Mouse (Mus musculus): Measurements from ENCODE around the gene Rnf5.
A peak's percentile ranks its signal among the peaks of the same experiment; 100 is the strongest.

Rnf5 gene

DNA sequence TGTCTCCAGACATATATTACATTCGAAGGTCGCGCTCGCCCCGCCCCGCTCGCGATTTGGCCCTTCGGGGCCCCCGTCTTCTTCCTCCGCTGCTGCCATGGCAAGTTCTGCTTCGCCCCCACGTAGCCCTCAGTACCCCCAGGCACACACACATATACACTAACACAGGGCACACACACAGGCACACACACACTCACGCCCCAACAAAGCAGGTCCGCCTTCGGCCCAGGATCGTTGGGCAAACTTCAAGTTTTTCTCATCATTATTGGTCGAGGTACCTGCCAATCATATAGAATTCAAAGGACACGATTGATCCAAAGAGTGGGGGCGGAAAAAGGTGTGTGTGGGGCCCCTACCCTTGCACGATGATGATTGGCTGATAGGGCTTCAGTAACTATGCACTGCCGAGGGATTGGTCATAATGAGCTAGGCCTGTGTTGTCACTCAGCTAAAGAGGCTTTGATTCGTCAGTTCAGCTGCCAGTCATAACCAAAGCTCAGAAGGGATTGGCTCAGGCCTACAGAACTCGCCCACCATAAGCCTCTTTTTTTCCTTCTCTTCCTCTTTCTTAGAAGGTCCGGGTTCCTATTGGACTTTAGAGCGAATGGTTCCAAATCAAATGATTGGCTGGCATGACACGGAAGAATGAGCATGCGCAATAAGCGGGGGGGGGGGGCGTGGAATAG is at the start of gene Rnf5:
TSS of gene Rnf5 (minus strand) at position 316 of the 686 bp plus-strand sequence.
- peak; percentile 97 for DNase-seq (ENCODE audit: low spot score)

DNA sequence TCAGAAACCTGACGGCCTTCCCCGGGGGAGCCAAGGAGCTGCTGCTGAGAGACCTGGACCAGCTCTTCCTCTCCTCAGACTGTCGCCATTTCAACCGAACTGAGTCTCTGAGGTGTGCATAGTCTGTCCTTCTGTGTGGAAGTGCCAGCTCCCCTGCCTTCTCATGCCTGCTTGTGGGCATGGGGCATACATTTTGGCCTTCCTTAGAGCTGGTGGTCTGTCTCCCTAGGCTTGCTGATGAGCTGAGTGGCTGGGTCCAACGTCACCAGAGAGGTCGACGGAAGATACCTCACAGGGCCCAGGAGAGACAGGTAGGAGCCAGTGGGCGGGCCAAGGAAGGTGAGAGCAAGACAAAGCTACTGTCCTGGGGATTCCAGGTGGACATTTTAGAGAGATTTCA is 49.5 kb upstream of the Rnf5 start:
- no peak for DNase-seq (ENCODE audit: low spot score)

DNA sequence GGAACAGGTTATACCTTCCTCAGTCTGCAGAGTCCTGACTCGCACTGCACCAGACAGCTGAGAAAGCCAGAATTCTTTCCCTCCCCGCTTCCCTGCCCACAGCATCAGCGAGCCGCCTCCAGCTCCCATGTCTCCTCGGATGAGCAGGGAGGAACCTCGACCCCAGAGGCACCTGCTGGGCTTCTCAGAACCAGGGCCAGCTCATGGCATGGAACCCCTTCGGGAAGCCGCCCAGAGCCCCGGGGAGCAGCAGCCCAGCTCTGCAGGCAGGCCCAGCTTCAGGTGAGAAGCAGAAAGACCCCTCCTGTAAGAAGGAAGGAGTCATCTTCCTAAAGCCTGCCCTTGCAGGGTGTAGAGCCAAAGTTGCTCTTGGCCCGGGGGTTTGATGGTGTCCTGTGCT is 49.1 kb upstream of the Rnf5 start:
- no peak for DNase-seq (ENCODE audit: low spot score)

DNA sequence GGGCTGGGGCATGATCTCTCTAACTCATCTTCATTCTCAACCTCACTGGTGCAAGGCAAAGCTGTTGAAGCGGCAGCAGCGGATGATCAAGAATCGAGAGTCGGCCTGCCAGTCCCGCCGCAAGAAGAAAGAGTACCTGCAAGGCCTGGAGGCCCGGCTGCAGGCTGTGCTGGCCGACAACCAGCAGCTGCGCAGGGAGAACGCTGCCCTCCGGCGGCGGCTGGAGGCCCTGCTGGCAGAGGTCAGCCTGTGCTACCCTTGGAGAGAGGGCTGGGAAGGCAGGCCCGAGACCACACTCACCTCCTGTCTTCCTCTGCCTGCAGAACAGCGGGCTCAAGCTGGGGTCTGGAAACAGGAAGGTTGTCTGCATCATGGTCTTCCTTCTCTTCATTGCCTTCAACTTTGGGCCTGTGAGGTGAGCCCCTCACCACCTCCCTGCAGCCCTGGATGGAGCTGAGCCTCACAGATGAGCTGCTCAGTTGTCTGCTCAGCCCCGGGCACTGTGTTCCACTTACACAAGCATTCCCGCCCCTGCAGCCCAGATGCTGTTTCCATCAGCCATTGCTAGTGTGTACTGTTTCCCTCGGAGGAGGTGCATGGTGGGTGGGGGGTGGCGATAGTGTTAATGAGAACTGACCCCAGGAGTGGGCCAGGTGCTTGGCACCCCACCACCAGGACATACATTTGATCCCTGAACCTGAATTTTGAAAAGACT is 48.2 kb upstream of the Rnf5 start:
- no peak for DNase-seq (ENCODE audit: low spot score)

DNA sequence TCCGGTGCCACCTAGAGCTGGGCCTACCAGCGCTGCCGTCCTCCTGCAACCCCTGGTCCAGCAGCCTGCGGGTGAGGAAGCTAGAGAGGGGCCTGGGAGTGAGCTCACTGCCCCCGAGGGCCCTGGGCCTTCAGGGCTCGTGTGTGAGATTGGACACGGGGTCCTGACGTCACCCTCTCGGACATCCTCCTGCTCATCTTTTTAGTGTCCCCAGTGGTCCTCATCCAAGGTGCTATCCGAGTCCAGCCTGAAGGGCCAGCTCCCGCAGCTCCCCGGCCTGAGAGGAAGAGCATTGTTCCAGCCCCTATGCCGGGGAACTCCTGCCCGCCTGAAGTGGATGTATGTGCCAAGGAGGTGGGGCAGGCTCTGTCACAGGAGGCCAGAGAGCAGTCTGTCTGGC is 47.3 kb upstream of the Rnf5 start:
- no peak for DNase-seq (ENCODE audit: low spot score)

DNA sequence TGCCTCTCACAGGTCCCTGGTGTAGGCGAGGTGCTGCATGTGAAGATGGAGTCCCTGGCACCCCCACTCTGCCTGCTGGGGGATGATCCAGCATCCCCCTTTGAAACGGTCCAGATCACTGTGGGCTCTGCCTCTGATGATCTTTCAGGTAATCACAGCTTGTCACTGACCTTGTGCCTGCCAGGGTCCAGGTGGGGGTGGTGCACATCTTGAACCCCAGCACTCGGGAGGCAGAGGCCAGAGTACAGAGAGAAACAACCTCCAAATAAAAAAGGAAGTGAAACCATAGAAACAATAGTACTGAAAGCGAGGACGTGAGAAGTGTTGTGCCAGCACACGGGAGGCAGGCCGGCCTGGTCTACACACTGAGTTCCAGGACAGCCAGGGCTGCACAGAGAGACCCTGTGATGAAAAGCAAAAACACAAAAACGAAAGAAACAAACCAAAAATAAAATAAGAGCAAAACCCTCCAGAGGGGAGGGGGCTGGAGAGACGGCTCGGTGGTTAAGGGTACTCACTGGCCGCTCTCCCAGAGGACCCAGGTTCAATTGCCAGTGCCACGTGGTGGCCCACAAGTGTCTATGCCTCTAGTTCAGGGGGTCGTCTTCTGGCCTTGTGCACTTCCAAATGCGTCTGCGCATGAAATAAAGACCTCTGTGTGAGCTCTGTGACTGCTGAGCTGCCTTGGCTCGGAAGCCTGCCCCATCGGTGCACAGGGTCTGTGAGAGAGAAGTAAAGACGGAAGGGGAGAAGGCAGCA is 45.8 kb upstream of the Rnf5 start:
- DNase-seq (ENCODE audit: low spot score) = no peak

DNA sequence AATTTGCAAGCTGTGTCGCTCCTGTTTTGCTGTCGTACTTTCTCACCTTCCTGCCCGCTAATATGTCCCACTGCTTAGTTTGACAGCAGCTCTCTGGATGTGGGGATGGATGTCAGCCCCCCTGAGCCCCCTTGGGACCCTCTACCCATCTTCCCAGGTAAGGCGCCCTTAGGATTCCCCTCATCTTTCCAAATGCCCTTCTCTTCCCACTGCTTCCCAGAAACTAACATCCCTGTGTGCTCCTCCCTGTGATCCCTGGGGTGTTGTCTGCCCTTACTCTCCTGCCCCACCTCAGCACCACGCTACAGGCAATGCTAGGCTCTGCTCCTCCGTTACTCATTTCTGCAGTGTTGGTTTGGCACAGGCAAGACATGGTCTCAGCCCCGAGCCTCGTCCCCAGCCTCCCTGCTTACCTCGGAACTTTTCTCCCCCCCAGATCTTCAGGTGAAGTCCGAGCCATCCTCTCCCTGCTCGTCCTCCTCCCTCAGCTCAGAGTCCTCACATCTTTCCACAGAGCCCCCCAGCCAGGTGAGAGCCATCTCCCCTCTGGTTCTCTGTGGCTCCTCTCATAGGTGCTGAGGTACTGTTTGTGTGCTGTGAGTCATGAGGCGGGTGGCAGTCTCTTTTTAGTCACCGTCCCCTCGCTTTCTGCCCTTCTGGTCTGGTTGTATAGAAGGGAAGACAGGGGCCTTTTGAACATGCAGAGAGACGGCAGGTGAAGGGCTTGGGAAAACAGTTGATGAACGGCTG is 44.8 kb upstream of the Rnf5 start:
- no peak for DNase-seq (ENCODE audit: low spot score)

DNA sequence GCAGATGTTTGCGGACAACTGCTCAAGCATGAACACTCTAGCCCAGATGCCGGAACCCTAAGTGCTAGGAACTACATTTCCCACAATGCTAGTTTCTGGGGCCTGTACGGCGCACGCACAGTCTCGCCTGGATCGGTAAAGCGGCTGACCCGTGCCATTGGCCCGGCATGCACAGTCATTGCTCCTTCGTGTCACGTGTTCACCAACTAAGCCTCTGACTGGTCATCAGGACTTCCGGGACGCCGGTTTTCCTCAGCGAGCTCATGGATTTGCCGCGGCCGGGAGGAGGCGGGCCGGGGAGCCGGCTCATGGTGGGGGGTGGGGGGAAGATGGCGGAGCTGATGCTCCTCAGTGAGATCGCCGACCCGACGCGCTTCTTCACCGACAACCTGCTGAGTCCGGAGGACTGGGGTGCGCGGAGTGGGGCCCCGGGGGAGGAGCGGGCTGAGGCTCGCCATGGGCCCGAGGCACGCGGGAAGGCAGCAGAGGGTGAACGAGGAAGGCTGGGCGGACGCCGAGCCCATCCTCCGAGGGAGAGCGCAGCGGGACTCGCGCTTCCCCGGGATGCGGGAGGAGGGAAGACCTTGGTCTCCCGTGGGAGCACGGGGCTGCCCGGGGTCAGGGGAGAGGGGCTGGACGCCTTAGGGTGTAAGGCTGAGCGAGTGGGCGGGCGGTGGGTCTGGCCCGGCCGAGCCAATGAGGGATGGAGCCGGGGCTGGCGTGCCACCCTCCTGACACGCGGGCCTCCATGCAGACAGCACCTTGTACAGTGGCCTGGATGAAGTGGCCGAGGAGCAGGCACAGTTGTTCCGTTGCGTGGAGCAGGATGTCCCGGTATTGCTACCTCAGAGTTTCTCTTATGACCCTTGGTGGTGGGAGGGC is 43.7 kb upstream of the Rnf5 start, which contains the start of gene Atf6b:
TSS of gene Atf6b (plus strand) at position 241 of the 882 bp plus-strand sequence.
- peak; percentile 66 for DNase-seq (ENCODE audit: low spot score)

DNA sequence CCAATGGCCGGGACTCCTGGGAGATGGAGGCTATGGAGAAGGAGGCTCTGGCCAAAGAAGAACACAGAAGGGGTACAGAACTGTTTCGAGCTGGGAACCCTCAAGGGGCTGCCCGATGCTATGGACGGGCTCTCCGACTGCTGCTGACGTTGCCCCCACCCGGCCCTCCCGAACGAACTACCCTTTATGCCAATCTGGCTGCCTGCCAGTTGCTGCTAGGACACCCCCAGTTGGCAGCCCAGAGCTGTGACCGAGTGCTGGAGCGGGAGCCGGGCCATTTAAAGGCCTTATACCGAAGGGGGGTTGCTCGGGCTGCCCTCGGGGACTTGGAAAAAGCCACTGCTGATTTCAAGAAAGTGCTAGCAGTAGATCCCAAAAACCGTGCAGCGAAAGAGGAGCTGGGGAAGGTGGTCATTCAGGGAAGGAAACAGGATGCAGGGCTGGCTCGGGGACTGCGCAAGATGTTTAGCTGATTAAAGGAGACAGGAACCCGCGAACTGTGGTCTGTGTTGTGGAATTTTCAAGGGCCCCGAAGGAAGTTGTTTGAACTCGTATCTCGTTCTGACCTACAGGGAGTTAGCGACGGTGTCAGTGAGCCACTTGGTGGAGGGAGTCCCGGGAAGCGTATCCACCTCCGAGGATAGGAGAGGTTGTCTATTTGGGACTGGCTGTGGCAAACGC is 42.5 kb upstream of the Rnf5 start:
- DNase-seq (ENCODE audit: low spot score) = no peak

DNA sequence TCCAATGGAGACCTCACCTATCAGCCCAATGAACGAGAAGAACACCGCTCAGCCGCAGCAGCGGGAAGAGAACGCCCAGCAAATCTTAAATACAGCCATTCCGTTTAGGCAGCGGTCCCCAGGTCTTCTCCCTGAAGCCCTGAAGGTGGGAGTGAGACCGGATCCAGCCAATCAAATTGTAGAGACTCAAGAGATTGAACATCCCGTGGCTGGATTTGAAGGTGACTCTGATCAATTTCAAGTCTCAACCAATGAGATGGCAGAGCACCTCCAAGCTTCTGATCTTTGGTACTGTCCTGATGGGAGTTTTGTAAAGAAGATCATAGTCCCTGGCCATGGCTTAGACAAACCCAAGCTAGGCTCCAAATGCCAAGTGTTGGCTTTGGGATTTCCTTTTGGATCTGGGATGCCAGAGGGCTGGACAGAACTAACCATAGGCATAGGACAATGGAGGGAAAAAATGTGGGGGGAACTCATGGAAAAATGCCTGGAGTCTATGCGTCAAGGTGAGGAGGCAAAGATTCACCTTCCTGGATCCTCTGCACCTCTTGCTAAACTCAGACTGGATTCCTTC is 41.9 kb upstream of the Rnf5 start:
- DNase-seq (ENCODE audit: low spot score) = no peak

DNA sequence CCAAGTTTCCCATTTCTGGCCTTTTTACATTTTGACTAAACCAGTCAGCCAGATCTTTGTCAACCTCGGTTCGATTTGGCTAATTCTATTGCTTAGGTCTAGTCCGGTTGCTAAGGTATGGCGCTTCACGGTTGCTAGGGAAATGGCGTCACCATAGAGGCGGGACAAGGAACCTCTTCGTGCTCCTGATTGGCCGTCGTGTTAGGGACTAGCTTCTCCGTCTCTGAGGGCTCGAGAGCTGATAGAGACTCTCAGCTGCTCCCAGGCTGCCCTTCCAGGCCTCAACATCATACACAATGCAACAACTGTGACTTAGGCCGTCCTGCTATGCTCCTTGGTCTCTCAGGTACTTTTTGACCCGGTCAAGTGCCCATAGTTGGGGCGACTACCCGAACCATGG is 41.1 kb upstream of the Rnf5 start, which contains the start of gene Fkbpl:
TSS of gene Fkbpl (plus strand) at position 157 of the 400 bp plus-strand sequence.
- DNase-seq (ENCODE audit: low spot score) = peak; percentile 90

DNA sequence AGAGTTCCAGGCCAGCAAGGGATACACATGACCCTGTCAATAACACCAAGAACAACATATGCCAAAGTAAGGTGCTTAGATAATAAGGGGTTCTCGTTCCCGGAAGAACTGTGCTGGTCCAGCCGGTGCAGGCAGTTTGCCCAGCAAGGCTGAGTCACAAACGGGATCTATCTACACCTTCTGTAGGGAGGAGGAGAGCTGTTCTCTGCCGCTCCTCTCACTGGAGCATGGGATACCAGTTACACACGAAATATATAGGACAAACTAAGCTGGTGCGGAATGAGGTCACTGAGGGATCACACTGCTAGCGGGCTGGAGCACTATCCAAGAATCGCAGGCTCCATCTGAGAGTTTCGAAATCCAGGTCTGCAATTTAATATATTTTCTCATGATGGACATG is 40.5 kb upstream of the Rnf5 start:
- no peak for DNase-seq (ENCODE audit: low spot score)

DNA sequence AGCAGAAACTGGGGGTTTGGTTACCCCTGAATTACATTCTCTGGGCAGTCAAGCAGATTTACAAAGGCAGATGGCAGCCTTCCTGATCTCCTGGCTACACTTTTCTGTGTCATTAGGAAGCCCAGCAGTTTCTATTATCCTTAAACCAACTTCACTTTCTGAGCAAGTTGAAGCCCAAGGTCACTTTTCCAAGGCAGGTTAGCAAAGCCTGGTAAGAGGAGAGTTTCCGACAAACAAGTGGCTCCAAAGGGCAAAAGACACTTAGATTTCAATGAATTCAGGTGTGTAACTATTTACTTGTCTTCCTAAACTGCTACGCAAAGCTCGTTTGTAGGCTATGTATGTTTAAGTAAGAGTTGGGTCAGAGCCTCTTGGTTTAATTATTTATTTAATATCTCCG is 39.9 kb upstream of the Rnf5 start:
- DNase-seq (ENCODE audit: low spot score) = no peak

DNA sequence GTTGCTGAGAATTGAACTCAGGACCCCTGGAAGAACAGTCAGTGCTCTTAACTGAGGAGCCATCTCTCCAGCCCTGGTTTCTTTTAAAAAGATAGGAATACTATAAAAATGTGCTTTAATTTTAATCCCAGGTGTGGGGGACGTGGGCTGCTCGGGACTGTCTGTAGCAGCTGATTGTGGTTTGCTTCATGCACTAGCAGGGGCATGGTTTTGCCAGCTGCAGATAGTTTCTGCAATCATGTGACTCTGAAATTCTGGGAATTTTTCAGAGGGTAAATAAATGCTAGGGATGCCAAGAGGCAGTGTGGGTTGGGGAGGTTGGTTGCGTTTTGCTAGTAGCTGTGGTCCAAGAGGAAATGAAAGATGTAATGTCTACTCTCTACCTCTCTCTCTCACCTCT is 38.5 kb upstream of the Rnf5 start:
- DNase-seq (ENCODE audit: low spot score) = no peak

DNA sequence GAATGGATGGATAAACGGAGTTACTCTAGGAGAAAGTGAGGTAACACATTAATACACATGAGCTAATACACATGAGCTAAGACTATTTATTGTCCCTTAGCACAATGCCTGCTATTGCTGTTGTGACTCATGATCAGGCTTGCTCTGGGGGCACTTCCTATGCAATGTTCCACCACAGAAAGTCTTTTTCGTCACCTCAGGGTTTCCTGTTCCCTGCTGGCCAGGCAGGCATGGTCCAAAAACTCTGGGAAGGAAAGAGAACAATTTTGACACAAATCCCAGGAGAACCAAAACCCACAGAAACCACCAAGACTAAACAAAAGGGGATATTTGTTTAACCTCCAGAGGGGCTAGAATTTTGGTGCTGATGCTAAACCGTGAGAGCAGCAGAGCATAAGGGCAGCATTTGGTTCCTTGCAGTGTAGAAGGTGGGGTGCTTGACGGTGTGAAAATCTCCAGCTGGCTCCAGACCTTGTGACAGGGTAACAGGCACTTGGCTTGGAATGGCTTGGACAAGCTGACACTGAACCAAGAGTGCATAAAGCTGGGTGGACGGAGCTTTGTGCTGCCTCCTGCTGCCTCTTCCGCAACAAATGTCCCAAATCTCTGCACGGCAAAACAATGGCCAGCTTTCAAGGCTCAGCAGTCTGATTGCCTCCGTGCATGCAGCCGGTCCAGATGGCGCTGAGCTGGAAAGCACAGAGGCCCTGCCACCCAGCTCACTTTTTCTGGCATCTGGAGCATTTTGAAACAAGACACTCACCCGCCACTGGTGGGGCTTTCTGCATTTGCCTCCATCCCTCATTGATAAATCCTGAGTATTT is 37.5 kb upstream of the Rnf5 start:
- DNase-seq (ENCODE audit: low spot score) = no peak

DNA sequence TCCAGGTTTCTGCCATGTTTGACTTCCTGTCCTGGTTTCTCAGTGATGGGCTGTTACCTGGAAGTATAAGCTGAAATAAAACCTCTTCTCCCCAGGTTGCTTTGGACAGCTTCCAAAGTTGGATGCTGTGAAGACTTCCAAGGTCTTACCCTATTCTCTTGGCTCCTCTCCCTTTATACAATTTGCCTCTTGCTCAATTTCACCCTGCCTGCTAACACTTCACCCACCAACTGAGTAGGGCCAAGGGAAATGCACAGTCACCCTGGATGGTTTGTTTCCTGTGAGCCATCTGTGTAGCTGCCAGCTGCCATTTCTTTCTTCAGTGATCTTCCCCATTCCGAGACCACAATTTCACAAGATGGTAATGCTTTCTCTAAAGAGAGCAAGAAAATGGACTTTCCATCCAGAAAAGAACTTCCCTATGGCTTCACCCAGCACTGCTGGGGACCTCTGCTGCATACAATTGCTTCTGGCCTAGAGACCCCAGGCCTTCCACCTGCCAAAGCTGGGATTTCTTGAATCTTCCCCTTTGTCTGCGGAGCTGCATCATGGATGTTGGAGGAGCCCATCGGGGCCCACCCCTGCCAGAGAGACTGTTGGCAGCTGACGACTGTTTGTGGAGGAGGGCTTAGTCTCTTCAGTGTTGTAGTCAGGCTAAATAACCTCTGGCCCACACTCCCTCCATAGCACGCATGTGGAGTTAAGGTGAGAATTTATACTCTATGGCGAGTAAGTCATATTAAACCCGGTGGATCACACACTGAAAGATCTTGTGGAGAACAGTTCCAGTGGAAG is 36.2 kb upstream of the Rnf5 start:
- no peak for DNase-seq (ENCODE audit: low spot score)

DNA sequence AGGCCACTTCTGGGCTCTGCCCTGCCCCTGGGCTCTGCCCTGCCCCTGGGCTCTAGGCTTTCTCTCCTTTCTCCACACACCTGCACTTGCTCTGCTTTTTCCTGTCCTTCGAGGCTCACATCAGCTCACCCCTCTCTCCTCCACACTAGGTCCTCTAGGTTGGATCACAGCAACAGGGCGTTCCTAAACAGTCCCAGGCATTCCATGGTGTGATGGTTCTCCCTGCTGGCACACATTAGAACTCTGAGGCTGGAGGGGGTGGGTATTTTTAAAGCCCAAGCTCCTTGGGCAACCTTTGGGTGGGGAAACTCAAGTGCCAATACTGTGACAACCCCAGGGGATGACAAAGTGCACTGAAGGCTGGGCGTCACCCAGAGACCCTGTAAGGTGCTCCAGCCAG is 34.0 kb upstream of the Rnf5 start:
- no peak for DNase-seq (ENCODE audit: low spot score)

DNA sequence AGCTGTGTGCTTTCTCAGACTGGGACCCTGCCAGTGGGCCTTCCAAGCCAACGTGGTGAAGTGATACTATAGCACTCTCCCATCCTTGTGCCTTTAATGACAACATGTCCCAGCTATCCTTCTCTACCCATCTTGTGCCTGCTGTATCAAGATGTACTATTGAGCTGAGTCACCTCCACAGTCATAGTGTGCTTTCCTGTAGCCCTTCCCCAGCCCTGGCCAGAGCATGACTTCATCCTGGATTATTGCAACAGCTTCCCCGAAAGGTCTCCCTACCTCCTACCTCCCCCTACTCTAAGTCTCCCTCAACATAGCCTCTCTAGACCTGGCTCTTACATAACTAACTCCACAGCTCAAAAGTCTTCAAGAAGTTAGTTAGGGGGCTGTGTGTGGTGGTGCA is 32.2 kb upstream of the Rnf5 start:
- no peak for DNase-seq (ENCODE audit: low spot score)
